Mouse (Mus musculus) adrenal gland, postnatal 4 days (tissue): Measurements from ENCODE around the gene Rcc1. TPM values are rescaled to one million over a fixed set of nuclear protein-coding genes. Genes with fewer than 3 reads are reported as not detected.
"Not testable (repeated sequence)": the region's sequence is repeated elsewhere in the genome, so short reads cannot be mapped to it uniquely, and the experiment has no call there.

Source experiments
- DNase-seq, 2 experiments: peaks; one replicate each; pipeline ENCODE4 v3.0.0; 2021 to 2022; ENCODE audit warnings: low spot score in 2 of 2, mixed read lengths in 2 of 2
- total RNA-seq, 2 experiments: library from RNA; stranded (reverse); gene quantifications; 2 replicates each; pipeline ENCODE4 v1.2.3; 2021

Gene Rcc1
- total RNA-seq, 2 experiments from 2014 or later, result 29.9 to 34.2 TPM

GRCm38 (mm10) chr4:132328391-132328982 lies 24.9 kb downstream of the Rcc1 start:
- DNase-seq, result no peak

- no peak for DNase-seq
These were observed 26.9 kb downstream of the Rcc1 start for GRCm38 (mm10) chr4:132326481-132326880.

GRCm38 (mm10) chr4:132315711-132316110 lies 37.7 kb downstream of the Rcc1 start:
- DNase-seq, result no peak

GRCm38 (mm10) chr4:132312627-132313026 lies 40.8 kb downstream of the Rcc1 start:
- no peak for DNase-seq

- no peak for DNase-seq
These were observed 41.6 kb downstream of the Rcc1 start for GRCm38 (mm10) chr4:132311801-132312200.

- DNase-seq, result no peak
These were observed 42.2 kb downstream of the Rcc1 start for GRCm38 (mm10) chr4:132311209-132311608.

GRCm38 (mm10) chr4:132309849-132310472 lies 43.4 kb downstream of the Rcc1 start:
- DNase-seq, result no peak

GRCm38 (mm10) chr4:132309140-132309848 lies 44.1 kb downstream of the Rcc1 start:
- DNase-seq, result no peak

- peak; percentile 68 to 71 for DNase-seq
These were observed 44.8 kb downstream of the Rcc1 start for GRCm38 (mm10) chr4:132308437-132309139.

GRCm38 (mm10) chr4:132306004-132306403 lies 47.4 kb downstream of the Rcc1 start:
- DNase-seq, result no peak

- no peak for DNase-seq
These were observed 48.1 kb downstream of the Rcc1 start for GRCm38 (mm10) chr4:132305276-132305675.

GRCm38 (mm10) chr4:132303484-132303883 lies 49.9 kb downstream of the Rcc1 start:
- DNase-seq, result not testable (repeated sequence)

GRCm38 (mm10) chr4:132302939-132303479 lies 50.4 kb downstream of the Rcc1 start, which contains the start of gene Rab42:
Rab42 (minus strand) TSS chr4:132303385.
- DNase-seq, result peak; percentile 34 to 36

- no peak for DNase-seq
These were observed 51.2 kb downstream of the Rcc1 start for GRCm38 (mm10) chr4:132301965-132302938.

GRCm38 (mm10) chr4:132301486-132301885 lies 51.9 kb downstream of the Rcc1 start:
- DNase-seq, result no peak

GRCm38 (mm10) chr4:132299849-132300248 lies 53.6 kb downstream of the Rcc1 start:
- no peak for DNase-seq

GRCm38 (mm10) chr4:132295696-132296390 lies 57.6 kb downstream of the Rcc1 start:
- DNase-seq, result no peak

GRCm38 (mm10) chr4:132293682-132294240 lies 59.6 kb downstream of the Rcc1 start:
- no peak for DNase-seq

- no peak for DNase-seq
These were observed 60.4 kb downstream of the Rcc1 start for GRCm38 (mm10) chr4:132292988-132293387.
